Mouse (Mus musculus) cerebellum, postnatal 25 days (tissue): Measurements from ENCODE around the gene Son.
"Not testable (repeated sequence)": the region's sequence is repeated elsewhere in the genome, so short reads cannot be mapped to it uniquely, and the experiment has no call there.

ENCODE experiments used
- DNase-seq, 2 experiments: peaks; one replicate each; pipeline ENCODE4 v3.0.0; 2021; ENCODE audit warnings: mixed read lengths in 2 of 2

Gene Son

DNA sequence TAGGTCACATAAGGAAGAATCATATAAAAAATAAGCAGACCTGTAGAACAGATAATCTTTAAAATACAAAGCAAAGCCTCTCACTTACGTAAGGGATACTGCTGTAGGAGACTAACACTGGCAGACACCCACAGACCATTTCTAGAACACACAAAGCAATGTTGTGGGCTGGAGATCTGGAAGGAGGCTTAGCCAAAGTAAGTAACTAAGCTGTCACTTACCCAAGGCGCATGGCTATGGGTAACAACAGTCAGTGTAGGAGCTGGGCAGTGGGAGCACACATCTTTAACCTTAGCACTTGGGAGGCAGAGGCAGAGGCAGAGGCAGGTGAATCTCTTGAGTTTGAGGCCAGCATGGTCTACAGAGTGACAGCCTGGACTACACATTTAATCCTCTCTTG, 7.7 kb upstream of the Son start:
- DNase-seq = no peak

- no peak for DNase-seq
These were observed 7.1 kb upstream of the Son start for GRCm38 (mm10) chr16:91640171-91640570.

DNA sequence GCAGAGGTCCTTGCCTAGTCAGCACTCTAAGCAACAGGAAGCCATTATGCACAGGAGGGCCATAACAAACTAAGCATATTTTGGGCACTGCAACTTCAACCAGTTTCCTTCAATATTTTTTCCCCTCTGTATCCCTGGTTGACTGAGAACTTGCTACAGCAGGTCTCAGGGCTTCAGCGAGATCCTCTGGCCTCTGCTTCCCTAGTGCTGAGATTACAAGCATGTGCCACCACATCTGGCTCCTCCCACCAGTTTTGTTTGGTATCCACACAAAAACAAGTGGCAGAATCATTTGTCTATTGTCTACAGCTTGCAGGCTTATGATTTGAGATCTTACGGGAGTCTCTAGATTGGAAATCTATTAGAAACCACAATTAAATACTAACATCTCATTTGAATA, 2.4 kb upstream of the Son start:
- no peak for DNase-seq

DNA sequence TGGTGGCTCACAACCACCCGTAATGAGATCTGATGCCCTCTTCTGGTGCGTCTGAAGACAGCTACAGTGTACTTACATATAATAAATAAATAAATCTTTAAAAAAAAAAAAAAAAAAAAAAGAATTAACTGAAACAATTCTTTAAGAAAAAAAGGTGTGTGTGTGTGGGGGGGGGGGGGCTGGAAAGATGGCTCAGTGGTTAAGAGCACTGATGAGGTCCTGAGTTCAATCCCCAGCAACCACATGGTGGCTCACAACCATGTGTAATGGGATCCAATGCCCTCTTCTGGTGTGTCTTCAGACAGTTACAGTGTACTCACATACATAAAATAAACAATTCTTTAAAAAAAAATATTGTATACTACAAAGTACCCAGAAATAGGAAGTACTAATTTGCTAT, 1.9 kb upstream of the Son start:
- DNase-seq = not testable (repeated sequence)

DNA sequence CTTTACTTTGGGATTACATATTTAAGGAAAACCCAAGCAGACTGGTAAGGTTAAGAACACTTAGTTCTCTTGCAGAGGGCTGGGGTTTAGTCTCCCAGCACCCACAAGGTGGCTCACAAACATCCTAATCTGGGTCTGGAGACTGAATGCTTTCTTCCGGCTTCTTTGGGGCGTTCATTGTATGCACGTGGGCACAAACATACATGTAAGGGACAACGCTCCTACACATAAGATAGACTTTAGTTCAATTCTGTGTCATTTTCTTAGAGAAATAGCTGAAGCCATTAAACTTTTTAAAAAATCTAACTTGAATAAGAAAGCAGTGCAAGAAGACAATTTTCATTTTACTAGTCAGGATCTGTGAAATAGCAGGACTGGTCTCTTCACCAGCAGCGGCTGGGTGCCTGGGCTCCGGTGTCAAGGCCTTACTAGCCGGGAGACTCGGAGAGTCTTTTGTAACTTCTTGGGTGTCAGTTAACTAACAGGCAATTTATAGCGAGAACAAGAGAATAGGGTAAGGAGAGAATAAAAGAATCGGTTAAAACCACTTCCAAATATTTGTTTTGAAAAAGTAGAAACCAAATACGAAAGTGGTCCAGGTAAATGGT, 1.2 kb upstream of the Son start:
- DNase-seq = no peak

- DNase-seq = peak; percentile 95 to 97
These were observed 456 bp upstream of the Son start, which contains the start of gene Gart for GRCm38 (mm10) chr16:91646681-91647419. Gart (minus strand) TSS chr16:91646952.

GRCm38 (mm10) chr16:91648220-91648550, 879 bp downstream of the Son start:
- peak; percentile 82 to 88 for DNase-seq

GRCm38 (mm10) chr16:91649246-91649645, 1.9 kb downstream of the Son start:
- no peak for DNase-seq

DNA sequence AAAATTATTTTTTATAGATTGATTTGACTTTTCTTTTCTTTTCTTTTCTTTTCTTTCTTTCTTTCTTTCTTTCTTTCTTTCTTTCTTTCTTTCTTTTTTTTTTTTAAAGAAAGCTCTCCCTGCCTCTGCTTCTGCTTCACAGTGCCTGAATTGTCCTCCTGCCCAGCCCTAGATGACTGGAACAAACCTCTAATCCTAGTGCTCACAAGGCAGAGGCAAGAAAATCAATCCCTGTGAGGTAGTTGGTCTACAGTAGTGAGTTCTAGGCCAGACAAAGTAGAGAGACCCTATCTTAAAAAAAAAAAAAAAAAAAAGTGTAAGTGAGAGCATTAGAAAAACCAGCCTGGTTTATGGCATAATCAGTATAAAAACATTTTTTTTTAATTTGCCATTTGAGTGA, 2.5 kb downstream of the Son start:
- DNase-seq = no peak

DNA sequence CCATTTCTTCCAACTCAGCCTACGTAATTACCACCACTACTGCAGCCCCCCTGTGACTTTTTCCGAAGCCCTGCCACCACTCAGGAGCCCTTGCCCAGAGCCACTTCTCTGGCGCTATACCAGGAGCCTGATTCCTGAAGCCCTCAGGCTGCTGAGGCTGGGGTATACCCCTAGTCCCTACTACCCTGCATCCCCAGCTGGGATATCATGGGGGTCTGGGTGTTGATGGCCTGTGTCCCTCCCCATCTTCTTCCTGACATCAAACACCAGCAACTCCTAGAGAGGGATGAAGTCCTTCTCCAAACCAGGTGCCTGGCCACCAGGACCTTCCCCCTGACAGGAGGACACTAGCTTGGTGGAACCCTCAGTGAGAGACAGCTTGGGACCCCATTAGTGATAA, 4.9 kb downstream of the Son start:
- no peak for DNase-seq

DNA sequence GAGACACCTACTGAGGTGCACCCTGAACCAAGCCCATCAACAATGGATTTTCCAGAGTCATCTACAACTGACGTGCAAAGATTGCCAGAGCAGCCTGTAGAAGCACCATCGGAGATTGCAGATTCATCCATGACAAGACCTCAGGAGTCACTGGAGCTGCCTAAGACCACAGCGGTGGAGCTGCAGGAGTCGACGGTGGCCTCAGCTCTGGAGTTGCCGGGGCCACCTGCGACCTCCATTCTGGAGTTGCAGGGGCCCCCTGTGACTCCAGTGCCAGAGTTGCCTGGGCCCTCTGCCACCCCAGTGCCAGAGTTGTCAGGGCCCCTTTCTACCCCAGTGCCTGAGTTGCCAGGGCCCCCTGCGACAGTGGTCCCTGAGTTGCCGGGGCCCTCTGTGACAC, 8.0 kb downstream of the Son start:
- DNase-seq = no peak

- DNase-seq = no peak
These were observed 10.0 kb downstream of the Son start for GRCm38 (mm10) chr16:91657285-91657684.

DNA sequence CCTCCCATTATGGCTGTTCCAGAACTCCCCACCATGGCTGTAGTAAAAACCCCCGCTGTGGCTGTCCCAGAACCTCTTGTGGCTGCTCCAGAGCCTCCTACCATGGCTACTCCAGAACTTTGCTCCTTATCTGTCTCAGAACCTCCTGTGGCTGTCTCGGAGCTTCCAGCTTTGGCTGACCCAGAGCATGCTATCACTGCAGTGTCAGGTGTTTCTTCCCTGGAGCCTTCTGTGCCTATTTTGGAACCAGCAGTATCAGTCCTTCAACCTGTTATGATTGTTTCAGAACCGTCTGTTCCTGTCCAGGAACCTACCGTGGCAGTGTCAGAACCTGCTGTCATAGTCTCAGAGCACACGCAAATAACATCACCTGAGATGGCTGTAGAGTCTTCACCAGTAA, 11.2 kb downstream of the Son start:
- DNase-seq = no peak

DNA sequence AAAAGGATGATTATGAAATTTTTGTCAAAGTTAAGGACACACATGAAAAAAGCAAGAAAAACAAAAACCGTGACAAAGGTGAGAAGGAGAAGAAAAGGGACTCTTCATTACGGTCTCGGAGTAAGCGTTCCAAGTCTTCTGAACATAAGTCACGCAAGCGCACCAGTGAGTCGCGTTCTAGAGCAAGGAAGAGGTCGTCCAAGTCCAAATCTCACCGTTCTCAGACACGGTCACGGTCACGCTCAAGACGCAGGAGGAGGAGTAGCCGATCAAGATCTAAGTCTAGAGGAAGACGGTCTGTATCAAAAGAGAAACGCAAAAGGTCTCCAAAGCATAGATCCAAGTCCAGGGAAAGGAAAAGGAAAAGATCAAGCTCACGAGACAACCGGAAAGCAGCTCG, 12.5 kb downstream of the Son start:
- DNase-seq = no peak

- DNase-seq = no peak
These were observed 14.1 kb downstream of the Son start for GRCm38 (mm10) chr16:91661397-91661796.

GRCm38 (mm10) chr16:91662336-91662735, 15.0 kb downstream of the Son start:
- DNase-seq = no peak

DNA sequence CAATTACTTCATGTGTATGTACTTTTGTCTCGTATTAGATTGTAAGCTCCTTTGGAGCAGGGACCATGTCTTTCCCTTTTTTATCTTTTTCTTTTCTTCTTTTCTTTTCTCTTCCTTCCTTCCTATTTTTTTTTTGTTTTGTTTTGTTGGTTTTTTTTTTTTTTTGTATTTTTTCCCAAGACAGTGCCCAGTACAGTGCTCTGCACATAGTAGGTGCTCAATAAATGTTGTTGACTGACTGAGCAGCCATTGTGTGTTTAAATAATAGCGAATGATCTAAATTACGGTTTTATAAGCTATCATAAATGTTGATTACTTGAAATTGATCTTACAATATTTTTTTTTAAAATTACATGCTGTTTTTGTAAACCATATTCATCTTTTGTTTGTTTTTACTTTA, 16.5 kb downstream of the Son start:
- no peak for DNase-seq

- no peak for DNase-seq
These were observed 27.2 kb downstream of the Son start for GRCm38 (mm10) chr16:91674500-91674899.

GRCm38 (mm10) chr16:91678147-91678911, 31.0 kb downstream of the Son start:
- DNase-seq = no peak

DNA sequence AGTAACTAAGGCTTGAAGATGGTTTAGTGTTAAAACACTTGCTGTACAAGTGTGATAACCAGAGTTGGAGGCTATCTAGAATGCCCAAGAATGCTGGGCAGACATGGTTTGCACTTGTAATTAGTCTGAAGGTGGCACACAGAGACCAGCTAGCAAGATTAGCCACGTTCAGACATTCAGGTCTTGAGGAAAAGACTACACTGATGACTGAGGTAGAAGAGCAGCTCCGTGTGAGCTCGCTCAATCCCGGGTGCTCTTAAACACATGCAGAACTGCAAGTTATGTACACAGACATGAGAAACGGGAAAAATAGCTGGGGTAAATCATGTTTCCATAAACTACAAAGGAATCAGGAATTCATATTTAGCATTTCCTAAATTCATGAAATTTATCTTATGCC, 33.4 kb downstream of the Son start:
- DNase-seq = no peak

GRCm38 (mm10) chr16:91685526-91685925, 38.2 kb downstream of the Son start:
- DNase-seq = no peak

- DNase-seq = no peak
These were observed 39.1 kb downstream of the Son start for GRCm38 (mm10) chr16:91686369-91686768.

- DNase-seq = no peak
These were observed 40.8 kb downstream of the Son start for GRCm38 (mm10) chr16:91688023-91688618.
